Mouse (Mus musculus) liver, embryonic 14.5 days (tissue): ENCODE results near the gene Arhgdig. TPM values are rescaled to one million over a fixed set of nuclear protein-coding genes. Genes with fewer than 3 reads are reported as not detected.

Source experiments
- ATAC-seq: fragments of 200-750 bp; cut with Nextera tagmentation; 2 replicates; pipeline ENCODE4 v1.8.0; 2017; ENCODE audit warnings: moderate number of reproducible peaks, mild to moderate bottlenecking, moderate library complexity; ENCODE audit not compliant: insufficient read depth
- DNase-seq, 3 experiments: peaks; one replicate each; pipeline ENCODE4 v3.0.0-alpha.2; 2012 to 2013; ENCODE audit warnings: low read depth in 3 of 3, low spot score in 3 of 3
- H3K27ac ChIP-seq: fragments of 300-500 bp; sonication (generic); 2 replicates; pipeline ENCODE4 v1.5.1; 2014; ENCODE audit warnings: moderate library complexity, mild to moderate bottlenecking, control low read depth, inconsistent platforms
- H3K27me3 ChIP-seq: fragments of 300-500 bp; sonication (generic); 2 replicates; pipeline ENCODE4 v1.6.1; 2014; ENCODE audit warnings: mild to moderate bottlenecking, low read length, moderate library complexity; ENCODE audit not compliant: control insufficient read depth, insufficient read depth
- H3K36me3 ChIP-seq: fragments of 300-500 bp; sonication (generic); replicated peaks from 2 replicates; pipeline ENCODE4 v1.6.1; 2014; ENCODE audit warnings: low read depth; ENCODE audit not compliant: control insufficient read depth, insufficient read depth
- H3K4me1 ChIP-seq, 2 experiments: fragments of 200-500 bp in 1 of 2; fragments of 300-500 bp in 1 of 2; sonication (generic) in 1 of 2; replicated peaks; 2 replicates each; pipeline ENCODE4 v1.6.1; 2012 to 2014; ENCODE audit warnings: antibody characterized with exemption in 1 of 2, inconsistent platforms in 1 of 2, low read length in 1 of 2; ENCODE audit not compliant: control insufficient read depth in 2 of 2, insufficient read depth in 2 of 2
- H3K4me2 ChIP-seq: fragments of 300-500 bp; sonication (generic); 2 replicates; pipeline ENCODE4 v1.6.1; 2014; ENCODE audit warnings: low read depth, mild to moderate bottlenecking, control low read depth, moderate library complexity
- H3K4me3 ChIP-seq, 2 experiments: fragments of 200-500 bp in 1 of 2; fragments of 300-500 bp in 1 of 2; sonication (generic) in 1 of 2; 2 replicates each; pipeline ENCODE4 v1.5.1; 2012 to 2014; ENCODE audit warnings: low read depth in 2 of 2, low read length in 2 of 2, mild to moderate bottlenecking in 2 of 2, control low read depth in 1 of 2, inconsistent platforms in 1 of 2, moderate library complexity in 1 of 2; ENCODE audit not compliant: insufficient read depth in 1 of 2
- H3K9ac ChIP-seq: fragments of 300-500 bp; sonication (generic); replicated peaks from 2 replicates; pipeline ENCODE4 v1.6.1; 2014; ENCODE audit warnings: mild to moderate bottlenecking, control low read depth, moderate library complexity
- H3K9me3 ChIP-seq: fragments of 300-500 bp; sonication (generic); 2 replicates; pipeline ENCODE4 v1.6.1; 2016; ENCODE audit warnings: low read length, mixed read lengths; ENCODE audit not compliant: control insufficient read depth
- CTCF ChIP-seq: IDR thresholded peaks from 2 replicates; pipeline ENCODE4 v1.5.1; 2016; ENCODE audit warnings: antibody characterized with exemption, low read depth, control low read depth
- EP300 ChIP-seq: IDR thresholded peaks from 2 replicates; pipeline ENCODE4 v1.6.1; 2016; ENCODE audit warnings: antibody characterized with exemption, low read depth
- WGBS: fragments of 180-500 bp; shearing (Covaris S2); extraction: QIAGEN DNeasy Blood & Tissue Kit; methylation state at CpG from one replicate; pipeline ENCODE4 v1.1.7; 2014; ENCODE audit not compliant: insufficient replicate concordance; 5-methylcytosine and 5-hydroxymethylcytosine counted together
- polyA plus RNA-seq, 2 experiments: library from polyadenylated mRNA; depleted of rRNA in 1 of 2; stranded (reverse) in 1 of 2; unstranded in 1 of 2; fragments of >200 nt; fragmentation: Nextera tagmentation in 1 of 2; extraction: Ambion mirVana in 1 of 2; gene quantifications; 2 replicates each; pipeline versions ENCODE4 v1.2.1 to v1.2.3; 2012 to 2014

Gene Arhgdig
- polyA plus RNA-seq, 2 experiments: 11.6 to 15.9 TPM

- DNase-seq (peak in 2 of 3 experiments; percentile 5 to 31), ATAC-seq (no peak)
- Histone ChIP-seq H3K36me3 (no peaks in the 10 kb centered on the region), H3K9ac (no peak overlapping the region), H3K27ac (no peak overlapping the region), H3K27me3 (no peaks in the 10 kb centered on the region), H3K4me1 (no peaks in the 10 kb centered on the region), H3K4me2 (no peak overlapping the region), H3K4me3 (no peak overlapping the region), H3K9me3 (no peaks in the 10 kb centered on the region)
- 15% methylated on average over 2 of the region's 2 CpGs for WGBS
- TF ChIP-seq CTCF: no peak
Observed at GRCm38 (mm10) chr17:26168039-26168438, 39.5 kb downstream of the Arhgdig start.

GRCm38 (mm10) chr17:26162736-26163135, 44.9 kb downstream of the Arhgdig start:
- Histone ChIP-seq H3K27ac (no peak overlapping the region), H3K9ac (no peak overlapping the region), H3K4me3 (no peak overlapping the region), H3K4me2 (no peak overlapping the region), H3K4me1 (no peaks in the 10 kb centered on the region), H3K9me3 (no peaks in the 10 kb centered on the region), H3K27me3 (no peaks in the 10 kb centered on the region), H3K36me3 (no peaks in the 10 kb centered on the region)
- no peak for ATAC-seq
- 83% methylated on average over 1 of the region's 1 CpGs for WGBS
- TF ChIP-seq CTCF (no peak), EP300 (no peak)
- DNase-seq: no peak

GRCm38 (mm10) chr17:26151886-26152630, 55.5 kb downstream of the Arhgdig start:
- Histone ChIP-seq H3K27me3 (no peaks in the 10 kb centered on the region), H3K4me1 (no peaks in the 10 kb centered on the region), H3K4me2 (no peak overlapping the region), H3K9ac (no peak overlapping the region), H3K36me3 (peaks cover 2% of the 10 kb centered on the region), H3K4me3 (no peak overlapping the region), H3K27ac (no peak overlapping the region), H3K9me3 (no peaks in the 10 kb centered on the region)
- TF ChIP-seq EP300 (no peak), CTCF (no peak)
- DNase-seq (no peak), ATAC-seq (no peak)
- 83% methylated on average over 2 of the region's 2 CpGs for WGBS

Other genes starting within 250 kb of the Arhgdig start
- 7.7 and 9.0 TPM in 2 replicates for gene Capn15, start 222.0 kb downstream of the Arhgdig start, polyA plus RNA-seq (2012; rRNA removed)
- 8.3 and 11.8 TPM in 2 replicates for gene Capn15, start 222.0 kb downstream of the Arhgdig start, polyA plus RNA-seq (2014; fragmentation: Nextera tagmentation; extraction: Ambion mirVana)
- gene Rab11fip3, start 138.2 kb downstream of the Arhgdig start, polyA plus RNA-seq (2012; rRNA removed): 2.1 and 2.3 TPM in 2 replicates
- 1.4 and 1.8 TPM in 2 replicates for gene Rab11fip3, start 138.2 kb downstream of the Arhgdig start, polyA plus RNA-seq (2014; fragmentation: Nextera tagmentation; extraction: Ambion mirVana)
- gene Decr2, start 117.4 kb downstream of the Arhgdig start, polyA plus RNA-seq (2012; rRNA removed): 6.2 and 6.8 TPM in 2 replicates
- gene Decr2, start 117.4 kb downstream of the Arhgdig start, polyA plus RNA-seq (2014; fragmentation: Nextera tagmentation; extraction: Ambion mirVana): 5.5 and 6.5 TPM in 2 replicates
- gene Nme4, start 112.2 kb downstream of the Arhgdig start, polyA plus RNA-seq (2012; rRNA removed): 46.2 and 52.2 TPM in 2 replicates
- 45.1 and 46.7 TPM in 2 replicates for gene Nme4, start 112.2 kb downstream of the Arhgdig start, polyA plus RNA-seq (2014; fragmentation: Nextera tagmentation; extraction: Ambion mirVana)
- 2.8 and 3.6 TPM in 2 replicates for gene Tmem8, start 94.5 kb downstream of the Arhgdig start, polyA plus RNA-seq (2012; rRNA removed)
- 0.88 and 1.1 TPM in 2 replicates for gene Tmem8, start 94.5 kb downstream of the Arhgdig start, polyA plus RNA-seq (2014; fragmentation: Nextera tagmentation; extraction: Ambion mirVana)
- 47.8 and 58.0 TPM in 2 replicates for gene Mrpl28, start 84.3 kb downstream of the Arhgdig start, polyA plus RNA-seq (2012; rRNA removed)
- gene Mrpl28, start 84.3 kb downstream of the Arhgdig start, polyA plus RNA-seq (2014; fragmentation: Nextera tagmentation; extraction: Ambion mirVana): 121 and 129 TPM in 2 replicates
- 6.5 and 8.7 TPM in 2 replicates for gene Axin1, start 69.1 kb downstream of the Arhgdig start, polyA plus RNA-seq (2012; rRNA removed)
- 3.8 and 6.0 TPM in 2 replicates for gene Axin1, start 69.1 kb downstream of the Arhgdig start, polyA plus RNA-seq (2014; fragmentation: Nextera tagmentation; extraction: Ambion mirVana)
- 22.0 and 25.9 TPM in 2 replicates for gene Pdia2, start 8.7 kb downstream of the Arhgdig start, polyA plus RNA-seq (2012; rRNA removed)
- 86.6 and 89.7 TPM in 2 replicates for gene Pdia2, start 8.7 kb downstream of the Arhgdig start, polyA plus RNA-seq (2014; fragmentation: Nextera tagmentation; extraction: Ambion mirVana)
- gene Rgs11, start 4.8 kb downstream of the Arhgdig start, polyA plus RNA-seq (2012; rRNA removed): 0.35 and 0.48 TPM in 2 replicates
- 0.10 and 0.28 TPM in 2 replicates for gene Rgs11, start 4.8 kb downstream of the Arhgdig start, polyA plus RNA-seq (2014; fragmentation: Nextera tagmentation; extraction: Ambion mirVana)
- gene Fam234a, start 36.5 kb upstream of the Arhgdig start, polyA plus RNA-seq (2012; rRNA removed): 5.9 and 6.6 TPM in 2 replicates
- 8.3 and 10.1 TPM in 2 replicates for gene Fam234a, start 36.5 kb upstream of the Arhgdig start, polyA plus RNA-seq (2014; fragmentation: Nextera tagmentation; extraction: Ambion mirVana)
- gene Luc7l, start 45.1 kb upstream of the Arhgdig start, polyA plus RNA-seq (2012; rRNA removed): 15.6 and 21.4 TPM in 2 replicates
- 26.5 and 27.9 TPM in 2 replicates for gene Luc7l, start 45.1 kb upstream of the Arhgdig start, polyA plus RNA-seq (2014; fragmentation: Nextera tagmentation; extraction: Ambion mirVana)
- 0.09 and 0.12 TPM in 2 replicates for gene Neurl1b, start 207.0 kb upstream of the Arhgdig start, polyA plus RNA-seq (2012; rRNA removed)
- 0.03 TPM in 1 of 2 replicates, not detected in the other for gene Neurl1b, start 207.0 kb upstream of the Arhgdig start, polyA plus RNA-seq (2014; fragmentation: Nextera tagmentation; extraction: Ambion mirVana)